Mouse (Mus musculus) neutrophil, adult 65 days (primary cell): ENCODE measurements around the gene Fam72a. TPM values are rescaled to one million over a fixed set of nuclear protein-coding genes. Genes with fewer than 3 reads are reported as not detected.

Experiments used
- total RNA-seq: library from RNA; stranded (reverse); gene quantifications from 2 replicates; pipeline ENCODE4 v1.2.4, GENCODE M21; 2023

Fam72a gene
- total RNA-seq, result 1.2 and 1.9 TPM in 2 replicates

DNA sequence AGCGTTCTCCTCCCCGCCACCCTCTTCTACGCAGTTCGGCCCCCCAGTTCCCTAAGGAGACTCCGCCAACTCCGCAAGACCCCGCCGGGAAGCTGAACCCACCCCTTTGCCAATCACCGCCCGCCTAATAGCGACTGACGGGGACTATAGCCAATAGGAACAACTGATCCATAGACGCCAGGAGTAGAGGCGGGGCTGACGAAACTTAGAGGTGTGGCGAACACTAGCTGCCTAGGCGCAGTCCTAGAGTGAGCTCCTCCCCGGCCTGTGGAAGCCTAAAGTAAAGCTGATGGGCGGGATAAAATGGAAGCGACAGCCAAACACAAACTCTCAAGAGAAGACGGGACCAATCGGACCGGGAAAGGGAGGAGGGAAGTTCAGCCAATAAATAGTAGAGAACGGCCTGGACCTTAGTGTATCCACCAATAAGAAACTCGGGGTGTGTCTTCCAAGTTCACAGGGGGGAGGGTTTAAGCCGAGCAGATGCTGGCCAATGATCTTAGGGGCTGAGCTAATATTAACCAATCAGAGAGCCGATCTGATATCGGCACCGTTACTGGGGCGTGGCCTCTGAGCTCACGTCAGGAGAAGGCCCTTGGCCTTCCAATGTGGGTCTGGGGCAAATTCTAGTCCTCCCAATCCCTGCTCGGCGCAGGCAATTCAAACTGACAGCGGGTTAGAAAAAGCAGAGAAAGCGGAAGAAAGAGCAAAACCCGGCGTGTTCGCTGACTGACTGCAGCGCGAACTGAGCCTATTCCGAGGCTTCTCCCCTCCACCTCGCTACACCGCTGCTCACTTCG, at the start of gene Fam72a, which contains the start of gene Srgap2:
Gene Fam72a (plus strand): TSS at position 623 of the 800 bp plus-strand sequence.
Gene Srgap2 (minus strand): TSS at position 72 of the 800 bp plus-strand sequence.

Other genes with a start within 250 kb of the Fam72a start
- 37.8 and 45.6 TPM in 2 replicates for gene Ikbke, start 248.3 kb upstream of the Fam72a start, total RNA-seq
- gene Srgap2, start 551 bp upstream of the Fam72a start, total RNA-seq, result 56.2 and 91.2 TPM in 2 replicates
- gene Avpr1b, start 71.3 kb downstream of the Fam72a start, total RNA-seq, result not detected in 2 replicates
- 44.1 and 47.6 TPM in 2 replicates for gene Ctse, start 110.4 kb downstream of the Fam72a start, total RNA-seq
- 7.8 and 12.8 TPM in 2 replicates for gene Rab7b, start 160.8 kb downstream of the Fam72a start, total RNA-seq
- 0.47 TPM in 1 of 2 replicates, not detected in the other for gene Slc26a9, start 216.1 kb downstream of the Fam72a start, total RNA-seq